Mouse (Mus musculus): ENCODE measurements around the gene Kdm1b.
A peak's percentile ranks its signal among the peaks of the same experiment; 100 is the strongest.

The Kdm1b gene

DNA sequence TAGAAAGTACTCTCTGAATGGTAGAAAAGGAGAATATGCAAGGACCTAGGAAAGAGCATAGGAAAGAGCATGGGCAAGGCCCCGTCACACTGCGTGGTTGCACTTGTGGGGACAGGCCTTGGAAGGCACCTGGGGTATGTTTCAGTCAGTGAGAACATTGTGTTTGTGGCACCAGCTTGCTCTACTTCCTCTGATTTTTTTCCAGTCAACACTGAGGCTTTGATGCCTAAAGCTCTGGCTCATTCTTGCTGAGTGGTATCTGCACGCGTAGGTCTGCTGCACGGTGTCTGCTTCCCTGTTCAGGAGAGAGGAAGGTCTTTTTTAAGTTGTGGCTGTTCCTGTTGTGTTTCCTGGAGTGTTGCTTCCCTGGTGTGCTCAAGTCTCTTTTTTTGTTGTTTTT, 13.5 kb downstream of the Kdm1b start:
- no peak for DNase-seq (ENCODE audit: low spot score in 2 of 2)

DNA sequence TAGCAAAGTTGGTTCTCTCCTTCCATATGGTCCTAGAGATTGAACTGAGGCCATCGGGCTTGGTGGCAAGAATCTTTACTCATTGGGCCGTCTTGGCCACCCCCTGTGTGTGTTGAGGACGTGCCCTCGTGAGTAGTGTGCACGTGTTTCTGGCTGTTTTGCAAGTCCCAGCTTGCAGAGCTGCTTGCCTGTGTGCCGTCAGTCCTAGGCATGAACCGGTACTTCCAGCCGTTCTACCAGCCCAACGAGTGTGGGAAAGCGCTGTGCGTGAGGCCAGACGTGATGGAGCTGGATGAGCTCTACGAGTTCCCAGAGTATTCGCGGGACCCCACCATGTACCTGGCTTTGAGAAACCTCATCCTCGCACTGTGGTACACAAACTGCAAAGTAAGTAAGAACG, 19.5 kb downstream of the Kdm1b start:
- DNase-seq (ENCODE audit: low spot score in 2 of 2) = no peak

DNA sequence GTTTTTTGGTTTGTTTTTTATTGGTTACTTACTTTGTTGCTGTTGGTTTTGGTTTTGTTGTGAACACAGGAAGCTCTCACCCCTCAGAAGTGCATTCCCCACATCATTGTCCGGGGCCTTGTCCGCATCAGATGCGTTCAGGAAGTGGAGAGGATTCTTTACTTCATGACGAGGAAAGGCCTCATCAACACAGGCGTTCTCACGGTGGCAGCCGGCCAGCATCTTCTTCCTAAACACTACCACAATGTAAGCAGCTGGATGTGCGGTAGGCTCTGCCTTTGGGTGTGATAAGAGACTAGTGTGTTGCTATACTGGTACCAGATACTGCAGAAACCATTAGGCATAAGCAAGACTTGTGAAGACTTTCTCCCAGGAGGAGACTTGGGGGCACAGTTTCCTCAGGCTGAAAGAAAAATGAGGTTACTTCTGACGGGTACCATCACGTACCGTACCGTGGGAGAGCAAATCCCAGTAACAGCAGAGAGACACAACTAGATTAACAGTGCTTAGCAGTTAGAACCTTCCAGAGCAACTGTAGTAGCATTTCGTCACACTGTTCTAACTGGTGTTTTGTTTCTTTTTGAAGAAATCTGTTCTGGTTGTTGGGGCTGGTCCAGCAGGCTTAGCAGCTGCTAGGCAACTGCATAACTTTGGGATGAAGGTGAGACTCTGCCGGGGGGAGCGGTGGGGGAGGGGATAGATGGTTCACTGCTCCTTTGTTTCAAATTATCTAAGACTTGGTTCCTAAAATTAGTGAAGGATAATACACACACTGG, 20.9 kb downstream of the Kdm1b start:
- no peak for DNase-seq (ENCODE audit: low spot score in 2 of 2)

DNA sequence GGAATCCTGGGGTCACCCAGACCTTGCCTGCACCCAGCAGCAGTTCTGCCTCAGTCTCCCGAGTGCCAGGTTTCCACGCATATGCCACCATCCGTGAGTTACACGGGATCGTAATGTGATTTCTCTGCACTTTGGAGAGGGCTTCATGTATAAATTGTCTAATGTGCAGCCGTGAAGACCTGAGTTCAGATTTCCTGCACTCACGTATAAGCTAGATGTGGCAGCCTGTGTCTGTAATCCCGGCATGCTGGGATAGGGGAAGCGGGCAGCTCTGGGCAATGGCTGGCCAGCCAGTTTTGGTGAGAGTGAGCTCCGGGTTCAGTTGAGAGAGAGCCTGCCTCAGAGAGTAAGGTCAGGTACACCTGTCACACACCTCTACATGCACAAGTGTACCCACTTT, 23.2 kb downstream of the Kdm1b start:
- no peak for DNase-seq (ENCODE audit: low spot score in 2 of 2)

DNA sequence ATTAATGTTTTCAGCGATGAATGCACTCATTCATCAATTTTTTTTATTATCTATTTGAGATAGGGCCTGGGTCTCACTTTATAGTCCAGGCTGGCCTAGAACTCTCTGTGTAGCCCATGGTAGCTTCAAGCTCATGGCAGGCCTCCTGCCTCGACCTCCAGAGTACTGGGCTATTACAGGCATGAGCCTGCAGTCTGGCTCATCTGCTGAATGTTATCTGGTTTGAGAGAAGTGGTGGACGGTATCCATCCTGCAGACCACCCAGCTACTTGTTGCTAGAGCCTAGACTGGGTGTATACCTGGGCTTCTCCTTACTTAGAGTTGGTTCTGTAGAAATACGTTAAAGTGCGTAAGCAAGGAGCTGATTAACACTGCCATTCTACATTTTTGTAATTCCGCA, 23.7 kb downstream of the Kdm1b start:
- DNase-seq (ENCODE audit: low spot score in 2 of 2) = no peak

DNA sequence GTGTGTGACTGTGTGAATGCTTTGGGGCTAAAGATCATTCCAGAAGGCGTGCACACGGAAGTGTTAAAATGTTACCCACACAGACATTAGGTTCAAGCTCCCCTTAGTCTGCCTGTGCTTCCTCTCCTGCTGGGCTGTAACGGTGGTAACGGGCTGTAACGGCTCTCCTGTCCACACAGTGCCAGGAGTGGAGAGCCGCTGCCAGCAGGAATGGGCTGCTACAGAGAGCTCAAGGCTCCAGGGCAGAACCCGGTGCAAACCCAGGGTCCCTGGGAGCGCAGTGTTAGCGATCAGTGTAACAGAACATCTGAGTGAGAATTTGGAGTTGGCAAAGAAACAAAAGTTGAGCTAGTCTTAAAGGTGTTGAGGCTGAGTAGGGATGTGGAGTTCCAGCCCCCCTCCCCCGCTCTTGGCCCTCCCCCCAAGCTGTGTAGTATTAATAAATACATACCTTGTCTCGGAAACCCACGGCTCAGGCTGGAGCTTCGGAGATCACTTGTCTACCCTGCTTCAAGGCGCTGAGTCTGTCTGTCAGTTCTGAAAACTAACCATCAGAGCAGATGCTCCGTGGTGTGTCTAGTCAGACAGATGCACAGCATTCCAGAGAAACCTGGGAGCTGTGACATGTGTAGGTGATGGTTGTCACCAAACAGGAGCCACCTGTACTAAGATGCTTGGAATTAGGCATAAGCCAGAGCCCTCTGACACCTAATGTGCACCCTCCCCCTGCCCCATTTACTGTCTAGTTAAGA, 27.2 kb downstream of the Kdm1b start:
- DNase-seq (ENCODE audit: low spot score in 2 of 2) = no peak

DNA sequence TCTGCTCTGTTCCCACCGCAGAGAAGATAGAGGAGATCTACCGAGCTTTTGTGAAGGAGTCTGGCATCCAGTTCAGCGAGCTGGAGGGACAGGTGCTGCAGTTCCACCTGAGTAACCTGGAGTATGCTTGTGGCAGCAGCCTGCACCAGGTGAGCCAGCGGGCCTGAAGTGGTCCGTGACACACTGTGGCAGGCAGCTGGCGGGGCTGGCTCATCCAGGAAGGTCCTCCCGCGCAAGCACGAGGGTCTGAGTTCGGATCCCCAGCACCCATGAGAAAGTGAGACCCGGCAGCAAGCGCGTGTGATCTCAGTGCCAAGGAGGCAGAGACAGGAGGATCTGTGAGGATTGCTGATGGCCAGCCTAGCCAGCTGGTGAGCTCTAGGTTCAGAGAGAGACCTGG, 28.6 kb downstream of the Kdm1b start:
- no peak for DNase-seq (ENCODE audit: low spot score in 2 of 2)

DNA sequence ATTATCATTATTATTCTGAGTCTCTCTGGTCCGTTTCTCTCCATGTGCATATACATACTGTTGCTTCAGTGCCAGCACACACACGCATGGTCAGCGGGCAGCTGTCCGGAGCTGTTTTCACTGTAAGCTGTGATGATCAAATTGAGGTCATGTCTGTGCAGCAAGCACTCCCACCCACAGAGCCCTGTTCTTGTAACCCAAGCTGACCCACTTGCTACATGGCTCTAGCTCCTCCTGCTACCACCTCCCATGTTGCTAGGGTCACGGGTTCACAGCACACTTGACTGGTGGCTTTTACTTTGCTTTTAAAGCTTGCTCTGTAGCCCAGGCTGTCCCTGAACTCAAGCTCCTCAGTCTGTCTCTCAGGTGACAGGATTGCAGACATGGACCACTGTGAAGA, 29.2 kb downstream of the Kdm1b start:
- DNase-seq (ENCODE audit: low spot score in 2 of 2) = no peak

DNA sequence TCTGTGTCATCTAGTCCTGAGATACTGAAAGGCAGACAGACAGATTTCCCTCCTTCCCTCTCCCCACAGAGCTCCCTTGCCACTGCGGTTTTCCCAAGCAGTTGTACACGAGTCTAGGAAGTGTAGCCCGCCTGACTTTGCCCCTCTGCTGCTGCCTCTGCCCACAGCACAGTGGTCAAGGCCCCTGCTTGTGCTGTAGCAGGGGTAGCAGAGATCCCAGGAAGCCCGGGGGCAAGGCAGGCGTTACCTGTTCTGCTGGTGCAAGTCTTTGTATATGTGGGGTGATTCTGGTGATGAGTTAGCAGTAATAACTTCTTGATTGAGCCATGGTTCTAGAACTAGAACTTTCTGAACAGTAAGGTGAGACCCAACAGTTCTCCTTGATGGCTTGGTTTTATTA, 32.9 kb downstream of the Kdm1b start:
- DNase-seq (ENCODE audit: low spot score in 2 of 2) = no peak

DNA sequence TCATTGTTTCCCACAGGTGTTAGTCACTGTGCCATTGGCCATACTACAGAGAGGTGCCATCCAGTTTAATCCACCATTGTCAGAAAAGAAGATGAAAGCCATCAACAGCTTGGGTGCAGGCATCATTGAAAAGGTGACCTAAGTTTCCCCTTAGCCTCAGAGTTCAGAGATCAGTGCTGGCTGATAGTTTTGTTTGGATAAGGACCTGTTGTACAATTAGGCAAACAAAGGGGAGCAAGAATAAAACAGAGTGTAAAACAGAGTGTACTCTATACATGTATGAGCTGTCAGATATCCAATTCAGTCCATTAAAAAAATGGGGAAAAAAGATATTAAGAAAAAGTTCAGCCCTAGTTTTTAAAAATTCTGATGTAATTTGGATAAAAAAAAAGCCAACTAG, 34.1 kb downstream of the Kdm1b start:
- DNase-seq (ENCODE audit: low spot score in 2 of 2) = no peak

DNA sequence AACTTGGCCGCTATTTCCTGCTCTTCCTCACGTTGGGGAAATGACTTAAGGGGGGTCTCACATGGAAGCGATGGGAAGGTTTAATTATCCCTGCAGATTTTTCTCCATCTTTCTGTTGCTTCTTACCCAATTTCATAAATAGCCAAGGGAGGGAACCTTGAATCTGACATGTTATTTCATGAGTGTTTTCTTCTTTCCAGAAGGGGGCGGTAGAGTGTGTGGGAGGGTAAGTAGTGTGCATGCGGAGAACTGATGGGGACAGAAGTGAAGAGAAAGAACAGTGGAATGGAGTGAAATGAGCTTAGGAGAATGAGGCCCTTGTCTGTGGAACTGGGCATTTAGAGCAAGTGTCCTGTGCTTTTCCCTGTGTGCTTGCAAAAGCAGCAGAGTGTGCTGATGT, 35.5 kb downstream of the Kdm1b start:
- DNase-seq (ENCODE audit: low spot score in 2 of 2) = no peak

DNA sequence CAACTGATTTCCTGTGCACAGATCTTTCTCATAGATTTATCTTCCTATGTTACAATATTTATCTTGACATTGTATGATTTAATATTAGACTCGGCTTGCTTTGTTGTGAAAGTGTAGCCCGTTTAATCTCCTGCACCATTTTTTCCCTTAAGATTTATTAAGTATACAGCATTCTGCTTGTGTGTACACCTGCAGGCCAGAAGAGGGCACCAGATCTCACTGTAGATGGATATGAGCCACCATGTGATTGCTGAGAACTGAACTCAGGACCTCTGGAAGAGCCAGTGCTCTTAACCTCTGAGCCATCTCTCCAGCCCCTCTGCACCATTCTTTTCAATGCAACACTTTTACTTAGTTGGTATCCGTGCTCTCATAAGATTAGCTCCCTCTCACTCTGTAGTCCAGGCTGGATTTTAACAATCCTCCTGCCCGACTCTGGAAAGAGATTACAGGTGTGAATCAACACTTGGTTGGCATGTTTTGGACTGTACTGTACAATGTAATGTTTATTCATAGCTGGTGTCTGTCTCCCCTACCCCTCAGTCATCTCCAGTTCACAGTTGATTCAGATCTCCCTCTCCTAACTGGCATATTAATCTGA, 37.7 kb downstream of the Kdm1b start:
- DNase-seq (ENCODE audit: low spot score in 2 of 2) = no peak

DNA sequence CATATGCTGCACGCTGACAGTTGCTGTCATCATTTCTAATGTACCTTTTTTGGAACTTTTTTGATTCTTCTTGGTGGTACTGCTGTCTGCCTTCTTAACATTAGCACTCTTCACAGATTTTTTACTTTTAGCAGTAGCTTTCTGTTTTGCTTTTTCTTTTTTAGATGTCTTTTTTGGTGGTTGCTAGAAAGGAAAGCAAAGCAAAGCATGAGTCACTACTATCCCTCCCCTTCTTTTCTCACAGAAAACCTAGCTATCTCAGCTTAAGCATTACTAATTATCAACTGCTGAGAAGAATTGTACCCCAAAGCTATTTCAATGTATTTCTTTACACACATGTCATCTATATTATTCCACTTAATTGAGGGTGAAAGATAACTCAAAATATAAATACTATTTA, 45.1 kb downstream of the Kdm1b start:
- no peak for DNase-seq (ENCODE audit: low spot score in 2 of 2)

DNA sequence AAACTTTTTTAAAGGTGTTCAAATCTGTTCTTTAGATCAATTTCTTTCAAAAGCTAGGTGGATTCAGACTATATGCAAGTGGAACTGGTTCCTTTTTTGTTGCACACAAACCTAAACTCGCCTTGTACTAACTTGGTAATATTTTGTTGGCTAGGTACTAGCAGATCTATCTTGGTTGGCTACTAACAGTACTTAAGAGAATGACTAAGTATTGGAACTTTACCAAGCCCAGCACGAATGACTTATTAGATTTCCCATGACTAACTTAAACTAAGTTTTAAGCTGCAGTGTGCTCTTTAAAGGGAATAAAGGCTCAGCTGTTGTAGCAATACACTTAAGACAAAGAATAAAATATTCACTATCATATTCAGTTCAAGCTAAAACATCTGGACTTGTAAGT, 46.0 kb downstream of the Kdm1b start:
- DNase-seq (ENCODE audit: low spot score in 2 of 2) = no peak

DNA sequence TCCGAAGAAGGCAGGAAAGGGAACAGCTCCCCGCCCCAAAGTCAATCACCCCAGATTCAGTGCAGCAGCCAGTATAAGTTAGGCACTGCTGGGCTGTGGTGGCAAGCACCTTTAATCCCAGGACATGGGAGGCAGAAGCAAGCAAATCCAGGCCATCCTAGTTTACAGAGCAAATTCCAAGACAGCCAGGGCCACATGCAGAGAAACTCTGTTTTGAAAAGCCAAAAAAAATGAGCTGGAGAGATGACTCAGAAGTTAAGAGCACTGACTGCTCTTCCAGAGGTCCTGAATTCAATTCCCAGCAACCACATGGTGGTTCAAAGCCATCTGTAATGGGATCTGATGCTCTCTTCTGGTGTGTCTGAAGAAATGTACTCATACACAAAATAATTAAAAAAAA, 50.5 kb downstream of the Kdm1b start:
- no peak for DNase-seq (ENCODE audit: low spot score in 2 of 2)

DNA sequence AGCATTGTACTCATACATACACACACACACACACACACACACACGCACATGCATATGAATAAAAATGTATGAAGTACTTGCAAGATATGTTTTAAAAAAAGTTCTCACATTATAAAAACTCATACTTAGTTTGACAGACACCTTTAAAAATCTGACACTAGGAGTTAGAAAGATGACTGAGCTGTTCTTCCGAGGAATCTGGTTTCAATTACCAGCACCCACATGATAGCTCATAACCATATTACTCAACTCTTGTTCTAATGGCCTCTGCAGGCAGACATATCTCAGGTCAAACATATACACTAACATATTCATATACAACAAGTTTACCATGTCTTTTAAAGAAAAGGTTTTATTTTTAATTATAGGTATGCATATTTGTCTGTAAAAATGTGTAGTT, 53.3 kb downstream of the Kdm1b start:
- DNase-seq (ENCODE audit: low spot score in 2 of 2) = no peak

DNA sequence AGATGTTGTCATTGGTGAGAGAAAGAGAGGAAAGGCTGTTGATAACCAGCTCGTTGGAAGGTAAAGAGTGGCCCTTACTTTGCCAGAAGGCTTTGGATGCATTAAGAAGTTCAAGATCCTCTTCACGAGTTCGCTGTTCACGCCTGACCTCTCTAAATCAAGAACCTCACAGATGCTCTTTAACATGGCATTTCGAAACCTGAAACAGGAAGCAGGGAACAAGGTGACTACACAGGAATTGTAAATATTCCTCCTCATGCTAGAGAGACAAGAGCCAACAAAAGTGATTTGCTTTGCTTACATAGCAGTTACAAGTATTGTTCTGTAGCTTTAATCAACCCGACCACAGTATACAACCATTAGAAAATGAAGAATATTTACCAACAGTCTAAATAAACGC, 56.0 kb downstream of the Kdm1b start:
- DNase-seq (ENCODE audit: low spot score in 2 of 2) = no peak

DNA sequence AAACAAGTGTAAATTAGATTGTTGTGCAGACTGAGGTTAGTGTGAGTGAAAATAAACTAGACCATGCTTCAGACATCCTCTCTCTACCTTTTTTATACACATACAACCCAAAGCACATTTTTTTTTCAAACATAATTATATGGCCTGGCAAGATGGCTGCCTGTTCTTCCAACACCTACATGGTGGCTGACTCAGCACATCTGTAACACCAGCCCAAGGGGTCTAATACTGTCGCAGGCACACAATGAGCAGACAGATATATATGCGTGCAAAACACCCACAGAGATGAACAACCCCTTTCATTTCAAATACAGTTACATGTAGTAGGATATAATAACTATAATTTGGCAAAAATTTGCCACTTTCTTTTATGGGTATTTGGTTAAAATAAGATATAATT, 57.3 kb downstream of the Kdm1b start:
- no peak for DNase-seq (ENCODE audit: low spot score in 2 of 2)

DNA sequence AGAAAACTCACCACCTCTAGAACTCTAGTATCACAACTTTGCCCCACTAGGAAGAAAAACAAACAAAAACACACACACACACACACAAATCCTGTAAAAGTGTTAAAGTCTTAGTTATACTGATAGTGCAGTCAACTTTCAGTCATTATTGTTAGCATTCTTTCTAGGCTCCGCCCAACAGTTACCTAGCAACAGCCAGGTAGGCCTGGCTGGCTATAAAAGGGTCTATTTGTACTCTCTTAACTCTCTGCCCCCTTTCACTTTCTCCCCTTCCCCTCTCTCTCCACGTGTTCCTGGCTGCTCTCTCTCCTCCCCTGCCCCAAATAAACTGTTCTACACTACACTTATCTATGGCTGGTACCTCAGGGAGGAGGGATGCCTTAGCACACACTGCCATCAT, 60.8 kb downstream of the Kdm1b start:
- DNase-seq (ENCODE audit: low spot score in 2 of 2) = no peak

DNA sequence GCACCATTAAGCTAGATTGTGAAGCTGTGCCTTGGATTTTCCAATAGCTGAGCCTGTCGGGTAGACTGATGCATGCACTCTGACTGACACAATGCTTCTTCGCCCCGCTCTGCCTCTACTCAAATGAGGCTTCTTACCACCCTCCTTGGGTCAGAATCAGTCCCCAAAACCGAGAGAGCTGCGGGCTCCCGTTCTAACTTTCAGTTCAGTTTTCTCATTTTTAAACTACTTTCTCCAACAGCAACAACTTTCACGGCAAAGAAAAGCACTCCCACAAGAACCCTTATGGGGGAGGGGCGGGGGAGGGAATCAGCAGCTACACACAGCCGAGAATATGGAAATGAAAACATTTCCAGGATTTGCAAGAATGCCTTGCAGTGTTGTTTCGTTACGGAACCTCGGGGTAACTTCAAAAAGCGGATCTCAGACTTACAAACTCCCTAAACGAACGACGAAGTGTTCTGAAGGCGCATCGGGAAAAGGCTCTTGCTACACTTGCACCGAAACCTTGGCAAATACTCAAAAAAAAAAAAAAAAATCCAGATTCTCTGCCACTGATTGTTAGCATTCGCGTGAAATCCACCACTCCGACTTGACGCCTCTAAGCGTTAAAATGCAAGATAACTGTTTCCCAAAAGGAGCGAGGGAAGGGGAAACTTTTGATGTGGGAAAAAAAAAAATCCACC, 61.7 kb downstream of the Kdm1b start:
- peak; percentile 9 to 16 for DNase-seq (ENCODE audit: low spot score in 2 of 2)

DNA sequence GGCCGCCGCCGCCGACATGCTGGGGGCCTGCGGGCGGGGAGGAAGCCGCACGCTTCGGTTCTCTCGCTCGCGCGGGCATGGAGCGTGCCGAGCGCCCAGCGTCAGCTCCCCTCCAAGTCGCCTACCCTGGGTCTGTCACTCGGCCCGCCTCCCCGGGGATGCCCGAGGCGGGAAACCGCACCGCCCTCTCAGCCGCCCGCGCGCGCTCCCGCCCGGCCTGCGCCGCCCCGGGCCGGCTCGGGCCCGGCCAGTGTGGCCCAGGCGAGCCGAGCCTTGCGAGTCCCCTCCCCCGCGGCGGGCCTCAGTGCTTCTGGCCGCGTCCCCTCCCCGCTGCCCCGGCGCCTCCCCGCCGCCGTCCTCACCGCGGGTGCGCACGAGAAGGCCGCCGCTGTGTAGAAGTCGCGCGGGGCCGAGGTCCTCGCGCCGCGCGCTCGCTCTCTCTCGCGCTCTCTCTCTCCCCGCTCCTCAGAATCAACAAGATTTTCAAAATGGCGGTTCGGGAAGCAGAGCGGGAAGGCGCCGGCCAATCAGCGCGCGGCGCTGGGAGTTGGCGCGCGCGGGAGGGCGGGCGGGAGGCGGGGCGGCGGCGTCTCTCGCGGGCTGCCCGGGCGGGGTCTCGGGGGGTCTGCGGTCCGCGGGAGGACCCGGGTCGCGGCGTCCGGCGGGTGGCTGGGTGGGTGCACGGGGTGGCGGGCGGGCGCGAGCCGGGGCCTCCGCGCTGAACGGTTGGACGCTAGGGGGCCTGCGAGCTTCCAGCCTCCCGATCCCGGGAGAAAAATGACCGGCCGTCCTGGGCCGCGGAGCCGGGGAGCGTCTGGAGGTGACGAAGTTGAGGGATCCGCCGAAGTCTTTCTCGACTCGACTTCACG, 62.6 kb downstream of the Kdm1b start, which contains the start of gene Dek:
Gene Dek, minus strand, starts transcription at position 491 of the 869 bp plus-strand sequence.
- peak; percentile 88 to 89 for DNase-seq (ENCODE audit: low spot score in 2 of 2)

DNA sequence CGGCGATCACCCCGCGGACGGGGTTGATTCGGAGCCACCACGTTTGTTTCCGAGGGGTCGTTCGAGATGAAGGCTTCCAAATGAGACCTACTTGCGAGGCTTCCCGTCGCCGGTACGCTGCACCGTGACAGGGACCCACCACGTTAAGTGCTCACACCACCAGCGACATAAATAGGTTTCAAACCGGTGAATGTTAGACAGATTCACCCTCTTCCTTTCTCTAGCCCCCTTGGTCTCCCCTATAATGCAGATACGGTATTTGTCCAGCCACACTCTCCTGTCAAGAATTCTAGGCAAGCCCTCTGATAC, 63.2 kb downstream of the Kdm1b start:
- no peak for DNase-seq (ENCODE audit: low spot score in 2 of 2)

Measured in heart, adult 9 months (tissue).